Mouse (Mus musculus): ENCODE measurements around the gene Cyb5d1.

DNA sequence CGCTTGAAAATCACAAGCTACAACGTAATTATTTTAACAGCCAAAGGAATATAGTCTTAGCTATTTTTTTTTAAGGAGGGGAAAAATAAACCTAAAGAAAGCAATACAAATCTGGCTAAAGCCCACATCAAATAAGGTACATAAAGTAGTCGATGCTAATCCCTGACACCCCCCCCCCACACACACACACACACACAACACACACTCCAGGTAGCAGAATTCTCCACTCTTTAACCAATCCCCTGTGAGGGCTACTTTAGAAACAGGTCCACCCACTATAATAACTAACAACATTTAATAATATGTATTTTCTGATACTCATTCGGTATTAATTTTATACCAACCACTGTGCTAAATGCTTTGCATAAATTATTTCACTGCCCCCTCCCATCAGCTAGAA, 21.1 kb upstream of the Cyb5d1 start:
- TF ChIP-seq POLR2A (IDR thresholded peaks at IDR 0.05; ENCODE audit: borderline replicate concordance, low read depth, low read length) (no peak), CTCF (IDR thresholded peaks at IDR 0.05; ENCODE audit: low read depth, low read length) (no peak)

All from bone marrow macrophage, adult 2 months (primary cell).